Mouse (Mus musculus) kidney, postnatal 4 days (tissue): ENCODE measurements around the gene Rreb1.

ENCODE experiments used
- DNase-seq, 2 experiments: peaks; one replicate each; pipeline ENCODE4 v3.0.0; 2021; ENCODE audit warnings: mixed read lengths in 2 of 2

Gene Rreb1

DNA sequence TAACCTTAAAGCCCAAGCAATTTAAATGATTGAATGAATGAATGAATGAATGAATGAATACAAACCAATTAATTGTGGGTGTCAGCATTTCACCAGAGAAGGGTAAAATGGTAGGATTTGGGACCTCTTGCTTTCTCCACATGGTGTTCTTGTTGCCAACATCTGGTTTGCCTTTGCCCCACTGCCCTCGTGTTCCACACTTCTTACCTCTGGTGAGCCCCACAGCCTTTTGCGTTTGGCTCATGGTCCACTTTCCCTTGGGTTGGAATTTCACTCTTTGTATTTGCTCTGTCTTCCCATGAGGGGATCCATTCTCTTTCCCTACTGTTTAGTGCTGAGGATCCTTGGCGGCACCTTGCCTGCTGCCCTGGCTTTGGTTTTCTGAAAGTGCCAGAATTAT is 99.0 kb downstream of the Rreb1 start:
- no peak for DNase-seq

DNA sequence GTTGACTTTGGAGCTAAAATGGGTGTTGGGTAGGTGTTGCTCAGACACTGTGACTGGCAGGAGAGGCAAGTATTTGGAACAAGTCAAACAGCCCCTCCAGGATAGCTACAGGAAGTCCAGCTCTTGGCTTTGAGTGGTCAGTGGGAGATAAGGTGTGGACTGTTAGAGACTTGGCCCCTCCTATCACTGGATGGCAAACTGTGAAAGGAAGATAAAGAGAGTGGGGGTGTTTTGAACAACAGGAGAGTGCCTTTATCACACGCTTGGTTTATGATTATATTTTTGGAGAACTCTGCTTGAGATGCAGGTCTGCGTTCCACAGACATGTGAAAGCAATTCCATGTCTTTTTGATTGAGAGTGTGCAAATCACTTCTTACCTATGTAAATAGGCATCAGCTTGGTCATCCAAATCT is 100.7 kb downstream of the Rreb1 start:
- DNase-seq: no peak

DNA sequence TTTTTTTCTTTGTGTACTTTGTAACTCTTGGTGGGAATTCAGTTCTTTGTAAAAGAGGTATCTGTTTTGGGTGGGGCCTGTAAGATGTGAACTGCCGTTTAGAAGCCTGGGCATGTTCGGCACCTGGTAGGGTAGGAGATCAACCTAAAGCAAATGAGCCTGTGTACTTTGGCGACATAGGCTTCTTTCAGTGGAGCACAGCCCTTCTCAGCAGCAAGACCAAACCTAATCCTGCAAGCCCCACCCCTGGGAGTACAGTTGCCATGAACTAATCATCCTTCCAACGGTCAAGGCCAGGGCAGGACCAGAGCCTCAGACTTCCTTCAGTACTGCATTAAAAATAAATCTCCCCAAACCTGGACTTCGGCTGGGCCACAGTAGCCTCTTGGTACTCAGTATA is 101.4 kb downstream of the Rreb1 start:
- DNase-seq: no peak

DNA sequence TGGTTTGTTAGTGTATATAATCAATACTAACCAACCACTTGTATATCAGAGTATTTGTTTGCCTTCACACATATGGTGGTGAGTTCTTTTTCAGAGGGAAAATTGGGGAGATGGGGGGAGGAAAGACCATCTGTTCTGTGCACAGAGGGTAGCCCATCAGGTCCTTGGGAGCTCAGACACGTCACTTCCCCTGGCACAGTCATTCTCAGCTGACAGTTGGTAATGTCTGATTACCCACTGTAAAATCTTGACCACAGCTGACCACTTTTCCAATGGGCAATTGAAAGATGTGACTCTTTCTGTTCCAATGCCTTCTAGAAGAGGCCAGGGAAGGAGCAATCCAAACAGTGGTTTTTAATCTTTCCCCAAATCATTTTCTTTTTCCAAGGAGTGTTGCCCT is 101.8 kb downstream of the Rreb1 start:
- DNase-seq: no peak

DNA sequence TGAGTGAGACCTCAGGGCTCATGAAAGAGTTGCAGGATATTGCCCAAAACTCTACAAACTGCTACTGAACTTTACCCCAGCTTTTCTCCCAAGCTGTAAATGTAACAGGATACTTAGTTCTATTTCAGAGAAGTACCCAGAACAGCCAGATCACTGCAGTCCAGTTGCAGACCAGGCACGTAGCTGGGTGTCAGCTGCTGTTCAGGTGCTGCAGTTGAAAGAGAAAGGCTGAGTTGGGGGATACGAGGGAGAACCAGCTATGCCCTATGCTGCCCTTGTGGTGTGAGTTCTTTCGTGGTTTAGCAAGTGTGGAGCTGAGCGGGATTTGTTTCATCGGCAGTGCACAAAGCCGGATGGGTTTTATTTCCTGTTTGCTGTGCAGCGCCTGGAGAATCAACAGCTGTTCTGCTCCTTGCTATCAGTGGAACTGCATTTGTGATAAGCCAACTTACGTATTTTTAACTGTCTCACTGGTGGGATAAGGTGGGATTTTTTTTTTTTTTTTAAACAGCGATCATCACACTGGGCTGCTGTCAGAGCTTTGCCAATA is 102.5 kb downstream of the Rreb1 start:
- peak; percentile 38 to 52 for DNase-seq

DNA sequence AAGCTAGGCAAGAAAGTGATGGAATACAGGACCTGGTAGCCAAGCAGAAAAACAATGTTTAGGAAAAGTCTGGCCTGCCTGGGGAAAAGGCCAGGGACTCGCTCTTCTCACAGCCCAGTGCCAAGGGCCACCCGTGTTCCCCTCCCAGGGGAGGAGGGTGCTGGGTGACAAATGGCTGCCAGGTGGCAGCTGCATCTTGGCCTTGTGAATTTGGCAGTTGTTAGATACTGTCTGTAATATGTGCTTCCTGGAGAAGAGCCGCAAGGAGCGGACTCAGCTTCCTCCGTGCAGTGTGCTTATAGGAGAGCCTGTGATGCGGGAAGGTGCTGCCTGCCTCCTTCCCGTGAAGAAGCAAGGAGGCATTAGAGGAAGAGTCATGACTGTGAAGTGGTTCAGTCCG is 104.3 kb downstream of the Rreb1 start:
- no peak for DNase-seq

DNA sequence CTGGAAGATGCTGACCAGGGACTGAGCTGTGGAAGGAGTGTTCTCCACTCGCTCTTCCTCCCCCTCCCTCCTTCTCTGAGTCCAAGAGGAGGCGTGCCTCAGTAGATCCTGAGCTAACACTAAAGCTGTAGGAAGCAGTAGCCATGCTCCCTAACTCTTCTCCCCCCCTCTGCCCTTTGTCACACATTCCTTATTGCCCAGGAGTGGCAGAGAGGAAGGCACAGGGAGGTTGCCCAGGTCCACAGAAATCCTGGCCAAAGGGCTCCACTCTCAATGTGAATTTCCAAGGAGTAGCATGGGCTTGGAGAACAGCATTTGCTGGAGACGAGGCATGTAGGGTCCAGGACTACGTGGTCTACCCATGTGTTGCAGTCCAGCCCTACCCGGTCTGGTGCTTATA is 104.8 kb downstream of the Rreb1 start:
- no peak for DNase-seq

DNA sequence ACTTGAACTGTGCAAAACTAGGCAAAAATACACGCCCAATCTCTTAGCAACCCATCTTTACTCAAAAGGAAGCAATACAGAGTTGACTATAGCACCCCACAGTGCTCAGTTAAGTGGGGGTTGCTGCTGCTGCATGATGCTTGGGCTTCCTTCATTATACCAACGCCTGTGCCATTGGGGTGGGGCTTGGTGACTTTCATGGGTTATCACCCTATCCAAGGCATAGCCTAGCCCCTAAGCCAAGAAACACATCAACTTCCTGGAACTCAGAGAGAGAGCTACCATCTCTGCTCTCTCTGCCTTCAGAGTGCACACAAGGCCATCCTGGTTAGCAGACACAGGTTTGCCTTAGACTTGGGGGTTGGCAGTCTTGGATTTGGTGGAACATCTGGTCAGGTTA is 107.2 kb downstream of the Rreb1 start:
- no peak for DNase-seq

DNA sequence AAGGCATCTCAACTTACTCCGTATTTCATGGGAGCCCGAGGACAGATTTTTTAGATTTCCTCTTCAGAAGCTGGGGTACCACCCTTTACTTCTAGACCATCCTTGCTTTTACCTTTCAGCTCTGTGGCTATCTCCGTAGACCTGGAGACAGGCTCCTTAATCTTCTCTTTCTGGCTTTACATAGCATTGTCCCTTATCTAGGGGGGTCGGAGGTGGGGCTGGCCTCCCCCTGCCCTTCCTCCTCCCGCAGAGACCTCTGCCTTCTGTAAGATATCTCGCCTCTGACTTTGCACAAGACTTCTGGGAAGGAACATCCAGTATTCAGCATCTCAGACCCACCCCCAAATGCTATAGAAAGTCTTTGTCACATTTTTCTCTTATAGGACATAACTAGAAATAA is 107.8 kb downstream of the Rreb1 start:
- DNase-seq: no peak

DNA sequence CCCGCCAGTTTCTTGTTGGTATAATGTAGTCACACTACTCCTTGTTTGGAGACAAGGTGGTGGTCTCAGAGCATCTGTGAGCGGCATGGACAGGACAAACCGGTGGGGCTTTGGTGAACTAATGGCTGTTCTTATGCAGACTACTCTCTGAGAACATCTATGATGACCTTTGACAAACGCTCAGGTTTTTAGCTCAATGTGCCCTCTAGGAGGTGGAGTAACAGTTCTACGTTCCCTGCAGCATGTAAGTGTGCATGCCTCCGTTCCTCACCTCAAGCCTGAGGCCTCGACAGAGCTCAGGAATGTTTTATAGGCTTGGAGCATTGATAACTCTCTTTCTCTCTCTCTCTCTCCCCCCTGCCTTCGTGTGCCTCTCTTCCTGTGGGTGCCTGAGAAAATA is 116.6 kb downstream of the Rreb1 start:
- DNase-seq: no peak

DNA sequence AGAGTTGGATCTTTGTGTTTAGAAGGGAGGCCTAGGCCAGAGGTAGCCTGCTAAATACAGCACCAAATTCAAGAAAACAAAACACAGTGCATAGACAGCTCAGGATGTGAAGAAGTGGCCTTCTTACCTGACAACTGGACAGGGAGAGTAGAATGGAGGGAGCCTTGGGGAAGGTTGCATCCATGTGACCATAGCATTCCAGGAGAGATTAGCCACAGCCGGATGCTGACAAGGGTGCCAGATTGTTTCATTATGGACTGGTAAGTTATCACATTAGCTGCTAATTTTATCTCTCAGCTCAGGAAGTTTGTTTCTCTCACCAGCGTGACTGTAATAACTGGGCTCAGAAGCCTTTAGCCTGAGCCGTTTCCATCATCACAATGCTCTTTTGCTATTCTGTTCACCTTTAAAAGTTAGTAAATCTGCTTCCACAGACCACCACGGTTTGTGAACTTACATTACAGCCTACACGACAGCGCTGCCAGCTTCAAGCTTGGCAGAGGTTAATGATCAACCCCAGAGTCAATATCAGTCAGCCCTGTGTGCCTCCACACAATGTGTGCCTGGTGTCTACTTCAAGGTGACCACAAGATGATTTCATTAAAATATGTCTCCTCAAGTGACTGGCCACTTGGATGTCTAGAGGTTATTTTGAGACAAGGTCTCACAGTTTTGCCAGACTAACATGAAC is 117.5 kb downstream of the Rreb1 start:
- peak in 1 of 2 experiments; percentile 53 for DNase-seq

DNA sequence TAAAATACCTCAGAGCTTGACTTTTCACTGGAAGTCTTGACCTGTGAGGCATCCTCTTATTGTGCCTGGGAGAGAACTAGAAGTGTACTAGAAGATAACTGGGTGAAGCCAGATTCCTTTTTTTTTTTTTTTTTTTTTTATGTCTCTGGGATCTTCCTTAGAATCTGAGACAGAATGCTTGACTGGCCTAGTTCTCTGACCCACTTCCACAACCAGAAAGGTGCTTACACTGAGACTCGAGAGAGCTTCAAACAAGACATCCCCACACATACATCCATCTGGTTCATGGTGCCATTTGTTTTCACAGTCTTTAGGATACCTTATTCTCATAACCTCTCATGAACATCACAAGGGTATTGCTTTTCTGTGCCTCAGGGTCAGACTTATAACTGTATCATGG is 118.2 kb downstream of the Rreb1 start:
- DNase-seq: no peak

DNA sequence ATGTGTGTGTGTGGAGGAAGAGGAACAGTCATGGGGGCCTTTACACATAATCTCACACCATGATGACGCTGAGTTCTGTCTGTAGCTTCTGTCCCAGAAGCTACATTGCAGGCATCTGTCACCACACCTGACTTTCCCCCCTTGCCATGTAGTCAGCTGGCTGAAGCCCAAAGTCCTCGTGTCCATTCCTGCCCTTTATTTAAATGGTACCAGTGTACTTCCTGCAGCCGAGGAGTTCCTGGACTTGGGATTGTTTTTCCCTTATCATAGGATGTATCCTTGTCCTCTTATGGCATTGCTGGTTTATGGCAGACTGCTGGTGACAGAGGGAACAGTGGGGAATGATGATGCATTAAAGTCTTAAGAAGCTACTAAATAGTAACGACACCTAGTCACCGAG is 120.6 kb downstream of the Rreb1 start:
- no peak for DNase-seq

DNA sequence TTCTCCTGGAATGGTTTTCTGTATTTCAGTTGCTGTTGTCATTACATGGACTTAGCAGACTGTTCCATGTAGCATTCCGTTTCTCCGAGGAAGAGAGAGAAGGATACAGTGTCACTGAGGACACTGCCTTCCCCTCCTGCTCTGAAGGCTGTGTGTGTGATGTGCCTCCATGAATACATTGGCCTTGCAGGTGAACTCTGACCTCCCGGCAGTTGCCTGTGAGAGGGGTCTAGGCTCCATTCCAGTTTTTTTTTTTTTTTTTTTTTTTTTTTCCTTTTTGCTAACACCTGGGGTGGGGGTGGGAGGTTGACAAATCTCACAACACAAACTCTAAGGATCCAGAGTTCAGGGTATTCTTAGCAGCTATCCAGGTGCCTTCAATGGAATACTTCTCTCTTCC is 124.8 kb downstream of the Rreb1 start:
- DNase-seq: no peak

DNA sequence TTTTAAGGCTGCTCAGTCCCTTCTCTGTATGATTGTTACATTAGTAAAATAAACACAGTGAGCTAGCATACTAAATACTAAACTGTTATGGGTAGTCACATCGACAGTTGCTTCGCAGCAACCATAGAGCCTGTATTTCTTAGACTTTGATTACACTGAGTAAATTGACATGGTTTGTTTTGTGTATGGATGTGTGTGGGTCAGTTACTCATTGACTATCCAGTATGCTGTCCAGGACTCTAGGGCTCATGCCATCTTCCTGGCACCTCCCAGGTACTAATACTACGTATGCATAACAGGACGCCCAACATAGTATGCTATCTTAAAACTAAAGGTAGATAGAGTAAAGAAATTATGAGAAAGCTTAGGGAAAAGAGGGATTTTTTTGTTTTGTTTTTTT is 125.3 kb downstream of the Rreb1 start:
- DNase-seq: no peak

DNA sequence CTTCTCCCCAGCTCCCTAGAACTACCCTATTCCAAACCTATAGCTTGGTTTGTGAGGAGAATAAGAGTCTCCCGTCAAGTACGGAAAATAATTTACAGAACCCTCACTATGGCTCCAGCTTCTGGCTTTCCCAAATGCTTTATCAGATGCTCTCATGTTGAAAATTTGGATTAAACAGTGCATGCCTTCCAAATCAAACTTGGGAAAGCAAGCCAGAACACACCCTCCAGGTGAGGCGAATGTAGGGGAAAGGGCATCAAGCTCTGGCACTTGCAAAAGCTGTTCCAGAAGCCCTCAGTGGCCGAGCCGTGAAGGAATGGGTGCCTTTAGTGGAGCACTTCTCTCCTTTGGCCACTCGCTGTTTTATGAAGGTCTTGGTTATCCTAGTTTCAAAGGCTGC is 126.2 kb downstream of the Rreb1 start:
- no peak for DNase-seq

DNA sequence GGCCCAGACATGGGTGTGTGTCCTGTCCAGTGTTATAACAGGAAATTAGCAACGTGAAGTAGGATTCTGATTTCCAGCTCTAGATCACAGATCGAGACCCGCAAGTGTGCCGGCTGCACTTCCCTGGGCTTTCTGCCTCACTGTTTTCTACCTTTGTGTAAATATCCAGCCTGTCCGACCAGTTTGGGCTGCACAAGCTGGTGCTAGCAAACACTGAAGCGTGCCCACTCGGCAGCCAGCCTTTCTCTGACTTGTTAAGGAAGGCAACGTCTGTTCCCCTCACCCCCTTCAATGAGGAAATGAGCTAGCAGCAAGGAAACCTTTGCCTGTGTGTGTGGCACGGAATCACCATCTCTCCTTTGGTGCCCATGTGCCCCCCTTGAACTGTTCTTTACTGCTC is 129.9 kb downstream of the Rreb1 start:
- DNase-seq: peak; percentile 55 to 69

DNA sequence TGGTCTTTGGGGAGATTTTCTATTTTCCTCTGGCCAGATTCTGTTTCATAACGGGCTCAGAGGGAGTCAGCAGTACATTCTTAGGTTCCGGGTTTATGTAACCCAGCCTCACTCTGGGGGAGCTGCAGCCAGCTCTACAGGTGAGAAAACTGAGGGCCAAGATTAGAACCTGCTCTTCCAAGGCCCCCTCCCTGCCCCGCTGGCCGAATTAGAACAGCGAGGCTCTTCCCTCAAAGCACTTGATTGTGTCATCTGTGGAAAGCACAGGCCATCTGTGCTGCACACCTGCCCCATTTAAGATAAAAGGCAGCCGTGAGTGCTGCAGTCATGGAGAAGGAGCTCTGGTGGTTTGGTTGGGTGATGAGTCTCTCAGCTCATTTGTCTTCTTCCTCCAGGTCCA is 130.3 kb downstream of the Rreb1 start:
- no peak for DNase-seq

DNA sequence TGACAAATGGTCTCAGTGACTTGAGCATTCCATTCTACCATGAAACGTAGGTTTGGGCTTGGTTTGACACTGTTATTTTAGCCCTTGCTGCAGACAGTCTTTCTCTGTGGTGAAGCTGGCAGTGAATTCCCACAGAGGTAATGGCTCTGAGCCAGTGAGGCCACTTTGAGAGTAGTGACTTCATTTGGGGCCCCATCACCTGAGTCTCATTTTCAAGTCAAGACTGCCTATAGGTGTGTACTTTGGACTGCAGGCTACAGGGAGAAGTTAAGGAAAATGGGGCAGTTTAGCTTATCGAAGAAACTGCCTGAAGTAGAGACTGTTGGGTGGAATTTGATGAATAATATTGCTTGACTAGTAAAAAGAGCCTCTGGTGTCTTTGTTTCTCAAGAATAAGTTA is 131.0 kb downstream of the Rreb1 start:
- no peak for DNase-seq

DNA sequence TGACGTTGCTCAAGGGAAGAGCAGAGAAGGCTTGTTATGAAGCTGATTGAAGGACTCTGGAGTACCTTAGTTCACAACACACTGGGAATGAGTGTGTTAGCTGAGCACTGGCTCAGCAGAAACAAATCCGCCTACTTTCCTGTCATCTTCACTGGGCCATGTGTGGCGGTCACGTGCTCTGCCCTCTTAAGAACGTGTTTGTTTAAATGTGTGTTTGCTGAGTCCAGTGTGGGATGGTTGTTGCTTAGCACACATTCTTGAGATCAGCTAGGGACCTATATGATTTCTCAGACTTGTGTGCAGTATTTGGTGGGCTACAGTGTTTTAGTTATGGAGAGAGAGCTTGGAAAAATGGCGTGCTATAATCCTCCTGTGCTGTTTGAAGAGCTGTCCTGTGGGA is 133.8 kb downstream of the Rreb1 start:
- DNase-seq: no peak

DNA sequence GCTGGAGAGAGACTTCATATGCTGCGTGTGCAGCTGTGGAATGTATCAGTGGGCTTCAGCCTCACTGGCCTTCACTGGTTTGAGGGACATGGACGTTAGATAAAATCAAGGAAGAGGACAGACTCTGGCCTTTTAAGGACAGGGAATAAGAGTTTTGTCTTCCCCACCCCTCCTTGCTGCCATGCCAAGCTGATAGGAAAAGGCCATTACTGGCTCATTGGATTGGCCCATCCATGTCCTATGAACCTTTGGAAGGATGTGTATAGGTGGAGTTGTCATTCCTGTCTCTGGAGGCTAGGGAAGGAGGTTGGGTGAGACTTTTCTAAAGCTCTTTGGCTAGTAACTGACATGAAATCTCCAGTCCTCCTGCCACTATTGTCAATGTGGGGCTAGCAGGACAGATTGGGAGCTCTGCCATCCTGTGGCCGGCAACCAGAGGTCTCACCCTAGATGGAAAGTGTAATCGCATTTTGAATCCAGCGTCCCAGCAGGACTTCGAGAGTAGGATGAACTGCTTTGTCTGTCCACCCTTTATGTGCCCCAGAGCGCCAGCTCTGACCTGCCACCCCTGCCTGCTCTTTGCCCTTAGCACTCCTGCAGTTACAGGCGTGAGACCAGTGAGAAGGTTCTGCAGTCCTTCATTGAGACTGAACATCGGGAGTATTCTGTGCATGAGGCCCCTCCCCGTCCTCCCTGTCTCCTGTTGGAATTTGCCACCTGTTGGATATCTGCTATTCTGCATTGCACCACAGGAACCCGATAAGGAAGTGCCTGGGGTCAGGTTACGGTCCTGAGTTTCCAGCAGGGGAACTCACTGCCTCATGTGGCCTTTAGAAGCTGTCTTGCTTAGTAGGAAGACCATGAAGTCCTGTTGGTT is 134.6 kb downstream of the Rreb1 start:
- DNase-seq: peak in 1 of 2 experiments; percentile 38

DNA sequence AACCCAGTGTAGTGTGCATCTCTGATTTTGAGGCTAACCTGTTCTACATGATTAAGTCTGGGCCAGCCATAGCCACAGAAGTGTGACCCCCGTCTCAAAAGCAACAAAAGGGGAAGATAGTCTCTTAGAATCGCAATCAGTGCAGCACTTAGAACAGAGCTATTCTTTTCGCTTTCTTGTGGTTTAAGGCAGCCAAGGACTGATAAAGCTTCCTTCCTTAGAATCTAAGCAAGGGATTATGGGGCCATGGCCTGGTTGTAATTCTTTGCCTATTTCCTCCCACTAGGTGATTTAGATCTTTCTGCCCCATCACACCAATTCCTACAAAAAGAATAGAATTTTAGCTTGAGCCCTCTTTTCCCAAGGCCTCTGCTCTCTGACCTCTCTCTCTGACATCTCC is 135.8 kb downstream of the Rreb1 start:
- DNase-seq: no peak

DNA sequence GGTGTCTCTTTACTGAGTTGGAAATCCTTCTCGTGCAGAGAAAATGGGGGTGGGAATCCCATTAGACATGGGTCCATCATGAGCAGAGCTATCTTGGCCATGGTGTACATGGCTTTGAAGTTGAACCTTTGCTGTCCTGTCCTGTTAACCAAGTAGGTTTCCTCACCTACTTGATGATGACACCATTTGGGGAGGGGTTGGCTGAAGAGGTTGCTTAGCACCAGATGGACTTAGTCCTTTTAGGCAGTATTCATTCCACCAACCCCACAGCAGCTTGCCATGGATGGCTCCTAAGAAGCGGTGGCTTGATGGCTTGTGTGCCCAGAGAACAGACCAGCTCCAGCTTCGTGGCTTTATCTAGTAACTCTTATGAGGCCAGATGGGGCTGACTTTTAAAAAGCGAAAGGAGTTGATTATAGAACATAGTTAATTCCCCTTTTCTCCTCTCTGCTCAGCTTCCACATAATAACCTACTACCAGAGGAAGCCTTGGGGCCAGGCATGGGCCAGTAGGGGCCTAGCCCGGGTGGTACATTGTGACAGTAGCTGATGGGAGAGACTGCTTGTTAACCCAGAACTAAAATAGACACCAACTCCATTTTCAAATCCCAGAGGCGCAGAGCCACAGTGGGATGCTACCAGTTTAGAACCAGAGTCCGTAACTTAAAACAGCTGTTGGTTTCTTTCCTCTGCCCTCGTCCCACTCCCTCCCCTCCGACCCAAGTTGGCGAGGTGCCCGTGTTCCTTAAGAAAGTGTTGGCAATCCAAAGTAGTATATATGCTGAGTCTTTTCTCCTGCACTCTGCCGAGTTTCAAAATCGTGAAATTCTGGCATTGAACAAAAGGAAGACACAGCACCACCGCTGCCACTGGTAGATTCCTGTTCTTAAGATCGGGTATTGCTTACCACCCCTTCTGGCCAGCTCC is 140.4 kb downstream of the Rreb1 start:
- DNase-seq: peak in 1 of 2 experiments; percentile 47
